Mouse (Mus musculus) heart, postnatal 36 days (tissue): Measurements from ENCODE around the gene Proca1. TPM values are rescaled to one million over a fixed set of nuclear protein-coding genes. Genes with fewer than 3 reads are reported as not detected.

ENCODE experiments used
- DNase-seq, 2 experiments: peaks; one replicate each; pipeline ENCODE4 v3.0.0; 2021 to 2022
- intact Hi-C: fragments of 180-260 bp; cut with DNase I; formaldehyde crosslinking; loops from one replicate; pipeline ENCODE4 v1.15.1; 2025
- total RNA-seq, 2 experiments: library from RNA; stranded (reverse); gene quantifications; 2 replicates each; pipeline ENCODE4 v1.2.3; 2021

Proca1 gene
- under 1 TPM; 0.50 to 0.70 TPM for total RNA-seq

DNA sequence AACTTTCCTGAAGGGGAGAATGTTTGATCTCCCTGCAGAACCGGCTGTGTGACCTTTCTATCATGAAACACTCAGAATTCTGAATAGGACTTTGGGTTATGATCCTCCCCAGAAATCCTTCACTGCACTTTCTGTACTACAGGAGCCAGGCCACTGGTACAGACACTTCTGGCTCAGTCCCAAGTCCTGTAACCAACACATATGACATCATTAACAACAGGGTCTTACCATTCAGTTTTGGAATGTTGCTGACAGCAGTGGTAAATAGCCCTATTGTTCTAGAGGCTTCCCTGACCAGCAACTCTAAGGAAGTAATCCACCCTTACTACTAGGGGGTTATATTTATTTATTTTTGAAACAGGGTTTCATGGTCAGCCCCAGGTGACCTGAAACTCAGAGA lies at the start of gene Proca1:
Gene Proca1 (plus strand): TSS at position 280 of the 400 bp plus-strand sequence.
- no peak for DNase-seq
- intact Hi-C loops, result no loop called here

DNA sequence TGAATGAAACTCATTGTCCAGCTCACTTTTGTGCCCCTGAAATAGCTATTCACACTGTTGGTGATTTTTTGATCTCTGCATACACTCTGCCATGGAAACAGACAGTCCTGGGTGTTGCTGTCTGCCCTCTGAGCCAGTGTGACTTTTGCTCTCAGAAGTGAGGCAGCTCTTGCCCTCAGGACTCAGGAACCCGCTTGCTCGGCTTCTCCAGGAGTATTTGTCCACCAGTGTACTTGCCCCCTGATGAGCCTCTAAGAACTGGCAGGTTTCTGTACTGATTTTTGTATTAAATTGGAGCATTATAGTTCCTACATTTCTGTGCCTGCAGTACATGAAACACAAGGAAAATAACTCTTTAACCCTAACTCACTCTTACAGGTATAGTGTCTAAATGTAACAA lies 49.7 kb upstream of the Proca1 start:
- intact Hi-C loops, result no loop called here
- no peak for DNase-seq

GRCm38 (mm10) chr11:78146168-78146567 lies 47.0 kb upstream of the Proca1 start:
- intact Hi-C loops, result no loop called here
- no peak for DNase-seq

GRCm38 (mm10) chr11:78146707-78147543 lies 46.3 kb upstream of the Proca1 start:
- intact Hi-C loops, result no loop called here
- no peak for DNase-seq

DNA sequence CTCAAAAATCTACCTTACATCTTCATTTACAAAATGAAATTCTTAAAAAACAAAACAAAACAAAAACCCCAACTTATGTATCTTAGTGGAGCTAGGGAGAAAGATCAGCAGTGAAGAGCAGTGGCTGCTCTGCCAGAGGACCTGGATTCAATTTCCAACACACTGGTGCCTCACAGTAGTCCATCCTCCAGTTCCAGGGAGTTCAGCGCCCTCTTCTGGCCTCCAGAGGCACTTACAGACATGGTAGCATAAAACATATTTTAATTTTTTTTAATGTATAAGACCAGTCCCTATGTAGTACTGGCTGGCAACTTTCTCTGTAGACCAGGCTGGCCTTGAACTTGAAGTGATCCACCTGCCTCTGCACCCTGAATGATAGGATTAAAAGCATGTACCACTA lies 42.0 kb upstream of the Proca1 start:
- DNase-seq, result peak in 1 of 2 experiments; percentile 31
- intact Hi-C loops, result no loop called here

DNA sequence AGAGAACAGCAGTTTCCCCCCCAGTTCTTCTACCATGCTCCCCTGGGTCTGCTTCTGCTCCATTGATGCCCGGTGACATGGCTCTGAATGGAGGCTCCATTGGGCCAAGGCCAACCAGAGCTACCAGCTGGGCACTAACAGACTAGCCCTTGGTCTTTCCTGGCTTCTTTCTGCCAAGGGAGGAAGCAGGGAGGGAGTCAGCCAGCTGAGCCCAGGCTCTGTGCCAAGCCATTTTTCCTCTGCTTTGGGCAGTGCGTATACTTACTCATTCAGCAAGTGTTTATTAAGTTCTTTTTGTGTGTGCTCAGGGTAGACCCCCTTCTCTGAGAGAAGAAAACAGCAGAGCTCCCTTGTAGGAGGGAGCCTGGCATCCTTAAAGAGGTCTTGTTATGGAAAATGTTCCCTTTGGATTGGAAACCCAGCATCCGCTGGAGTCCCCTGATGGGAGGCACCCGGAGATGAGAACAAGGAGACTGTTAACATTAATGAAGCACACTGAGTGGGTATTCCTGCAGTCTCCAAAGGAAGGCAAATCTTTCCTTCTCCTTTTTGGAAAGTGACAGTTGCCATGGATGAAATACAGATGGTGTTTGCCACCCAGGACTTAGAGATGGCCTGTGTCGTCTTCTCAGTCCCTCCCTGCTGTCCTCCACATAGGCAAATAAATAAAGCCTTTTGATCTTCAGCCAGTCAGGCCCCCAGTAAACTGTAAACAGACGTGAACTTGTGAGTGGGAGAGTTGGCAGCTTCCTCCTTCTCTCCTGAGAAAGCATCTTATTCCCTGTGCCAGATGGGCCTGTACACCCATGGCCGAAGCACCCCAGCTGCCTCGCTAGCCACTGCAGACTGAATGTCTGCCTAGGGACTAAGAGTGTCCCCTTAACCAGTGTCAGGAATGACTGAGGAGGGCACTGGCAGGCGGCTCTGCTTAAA lies 40.6 kb upstream of the Proca1 start:
- intact Hi-C loops, result no loop called here
- DNase-seq, result peak; percentile 70 to 71

DNA sequence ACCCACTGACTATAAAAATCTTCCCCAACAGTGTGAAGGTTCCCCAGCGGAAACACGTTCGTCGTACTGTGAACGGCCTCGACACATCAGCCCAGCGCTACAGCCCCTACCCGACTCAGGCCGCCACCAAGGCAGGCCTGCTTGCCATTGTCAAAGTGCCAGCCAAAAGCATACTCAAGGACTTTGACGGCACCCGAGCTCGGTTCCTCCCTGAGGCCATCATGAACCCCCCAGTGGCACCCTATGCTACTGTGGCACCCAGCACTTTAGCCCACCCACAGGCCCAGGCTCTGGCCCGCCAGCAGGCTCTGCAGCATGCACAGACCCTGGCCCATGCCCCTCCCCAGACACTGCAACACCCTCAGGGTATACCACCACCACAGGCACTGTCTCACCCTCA lies 39.4 kb upstream of the Proca1 start:
- intact Hi-C loops, result no loop called here

GRCm38 (mm10) chr11:78155674-78156073 lies 37.5 kb upstream of the Proca1 start:
- intact Hi-C loops, result loop anchor here (5.0 kb wide), 1 partner anchor 53 kb away; no protein-coding TSS in a partner anchor
- no peak for DNase-seq

More for the DNA sequence above, 39.4 kb upstream of the Proca1 start:
- DNase-seq, result no peak

- DNase-seq, result no peak
- intact Hi-C loops, result loop anchor here (5.0 kb wide), 1 partner anchor 54 kb away; no protein-coding TSS in a partner anchor
Observed at GRCm38 (mm10) chr11:78156156-78156699, 37.0 kb upstream of the Proca1 start.

GRCm38 (mm10) chr11:78159096-78159495 lies 34.1 kb upstream of the Proca1 start:
- intact Hi-C loops, result loop anchor here (2.0 to 5.0 kb wide), 2 partner anchors 18 to 57 kb away; partner anchors contain the start of genes Nek8 and Tlcd1
- peak; percentile 65 to 70 for DNase-seq

DNA sequence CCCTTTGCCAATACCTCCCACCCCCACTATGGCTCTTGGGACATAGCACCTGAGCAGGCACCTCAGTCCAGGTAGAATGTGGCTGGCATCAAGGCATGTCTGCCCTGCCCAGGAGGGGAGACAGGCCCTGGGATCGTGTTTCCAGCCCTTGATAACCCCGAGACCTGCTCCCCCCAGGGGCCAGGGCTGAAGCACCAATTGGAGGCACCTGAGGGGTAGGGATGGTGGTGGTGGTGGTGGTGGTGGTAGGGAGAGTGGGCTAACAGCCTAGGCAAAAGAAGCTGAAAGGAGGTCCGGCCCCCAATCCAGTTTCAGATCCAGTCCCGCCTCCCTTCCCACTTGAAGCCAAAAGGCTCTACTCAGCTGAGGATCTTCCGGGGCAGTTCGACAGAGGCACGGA lies 33.6 kb upstream of the Proca1 start:
- intact Hi-C loops, result loop anchor here (2.0 to 5.0 kb wide), 2 partner anchors 17 to 57 kb away; partner anchors contain the start of genes Nek8 and Tlcd1
- no peak for DNase-seq

- DNase-seq, result no peak
- intact Hi-C loops, result loop anchor here (5.0 kb wide), 2 partner anchors 78 to 98 kb away; partner anchors contain the start of gene Eral1
Observed at GRCm38 (mm10) chr11:78160171-78160570, 33.0 kb upstream of the Proca1 start.

- intact Hi-C loops, result loop anchor here (5.0 kb wide), 2 partner anchors 78 to 98 kb away; partner anchors contain the start of gene Eral1
- no peak for DNase-seq
Observed at GRCm38 (mm10) chr11:78160675-78161074, 32.5 kb upstream of the Proca1 start.

DNA sequence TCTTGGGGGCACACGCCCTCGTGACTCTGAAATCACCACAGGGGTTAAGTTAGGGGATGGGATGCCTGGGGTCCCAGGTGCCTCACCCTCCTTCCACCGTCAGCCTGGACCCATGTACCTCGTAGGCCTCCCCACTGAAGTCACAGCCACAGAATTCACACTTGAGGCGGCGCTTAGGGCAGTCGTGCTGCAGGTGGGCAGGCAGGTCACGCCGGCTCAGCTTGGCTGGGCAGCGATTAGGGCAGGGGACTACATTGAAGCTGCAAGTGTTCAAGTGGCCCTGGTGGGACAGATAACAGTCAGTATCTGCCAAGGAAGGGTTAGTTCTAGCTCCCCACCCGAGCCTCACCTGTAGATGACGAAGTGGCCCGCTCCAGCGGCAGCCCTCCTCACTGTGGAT lies 32.0 kb upstream of the Proca1 start:
- intact Hi-C loops, result loop anchor here (5.0 kb wide), 2 partner anchors 79 to 99 kb away; partner anchors contain the start of gene Eral1
- DNase-seq, result no peak

GRCm38 (mm10) chr11:78161968-78162367 lies 31.2 kb upstream of the Proca1 start:
- intact Hi-C loops, result loop anchor here (5.0 kb wide), 2 partner anchors 80 to 100 kb away; partner anchors contain the start of gene Eral1
- DNase-seq, result no peak

DNA sequence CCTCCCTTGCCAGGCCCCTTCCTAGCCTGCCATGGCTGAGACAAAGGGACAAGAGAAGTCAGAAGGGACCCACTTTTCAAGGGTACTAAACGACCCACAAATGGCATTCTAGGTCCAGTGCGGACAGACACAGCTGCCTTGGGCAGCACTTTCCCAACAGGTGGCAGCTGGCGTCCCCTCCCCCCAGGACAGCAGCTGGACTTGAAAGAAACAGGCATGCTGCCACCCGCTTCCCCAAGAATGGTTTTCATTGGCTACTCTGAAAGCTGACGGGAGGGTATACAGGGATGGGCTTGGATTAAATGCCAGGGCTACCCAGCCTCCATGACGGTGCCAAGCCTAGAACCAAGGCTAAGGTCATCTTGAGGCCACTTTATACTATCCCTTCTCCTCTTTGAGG lies 30.7 kb upstream of the Proca1 start:
- intact Hi-C loops, result loop anchor here (5.0 kb wide), 2 partner anchors 80 to 100 kb away; partner anchors contain the start of gene Eral1
- DNase-seq, result no peak

DNA sequence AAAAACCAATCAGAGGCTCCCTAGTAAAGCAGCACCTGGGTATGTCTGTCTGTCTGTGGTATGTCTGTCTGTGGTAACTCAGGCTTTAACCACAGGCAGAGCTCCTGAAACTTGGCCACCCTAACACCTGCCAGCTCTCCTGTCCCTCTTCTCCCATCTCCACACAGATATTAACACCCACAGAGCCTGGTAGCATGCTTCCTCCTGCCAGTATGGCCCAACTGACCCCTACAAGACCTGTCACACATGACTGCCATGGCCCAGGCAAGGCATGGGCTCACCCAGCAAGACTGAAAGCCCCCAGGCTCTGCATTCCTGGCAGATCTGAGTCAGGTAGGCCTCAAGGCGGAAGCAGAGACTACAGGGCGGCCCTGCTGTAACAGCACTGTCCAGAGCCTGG lies 30.1 kb upstream of the Proca1 start:
- intact Hi-C loops, result loop anchor here (5.0 kb wide), 2 partner anchors 81 to 101 kb away; partner anchors contain the start of gene Eral1
- no peak for DNase-seq

- peak; percentile 53 to 62 for DNase-seq
Observed at GRCm38 (mm10) chr11:78163681-78164603, 29.2 kb upstream of the Proca1 start.

GRCm38 (mm10) chr11:78164604-78164923 lies 28.6 kb upstream of the Proca1 start:
- no peak for DNase-seq
- intact Hi-C loops, result loop anchor here (5.0 kb wide), 2 partner anchors 82 to 102 kb away; partner anchors contain the start of gene Eral1

More at GRCm38 (mm10) chr11:78163681-78164603, 29.2 kb upstream of the Proca1 start:
- intact Hi-C loops, result loop anchor here (5.0 kb wide), 2 partner anchors 82 to 102 kb away; partner anchors contain the start of gene Eral1
